Mouse (Mus musculus) heart, postnatal 4 days (tissue): ENCODE measurements at regions not wholly inside any gene's neighbourhood (a gene's known extent, or its start where the extent isn't known, plus 50 kb on each side); places are given as distances from the start of the nearest gene placed in this dataset.
A peak's percentile ranks its signal among the peaks of the same experiment; 100 is the strongest.
"Not testable (repeated sequence)": the region's sequence is repeated elsewhere in the genome, so short reads cannot be mapped to it uniquely, and the experiment has no call there.

Source experiments
- DNase-seq: peaks from one replicate; pipeline ENCODE4 v3.0.0; 2021

GRCm38 (mm10) chr12:77088452-77088851 lies 126.5 kb upstream of the Max start:
- DNase-seq = no peak

DNA sequence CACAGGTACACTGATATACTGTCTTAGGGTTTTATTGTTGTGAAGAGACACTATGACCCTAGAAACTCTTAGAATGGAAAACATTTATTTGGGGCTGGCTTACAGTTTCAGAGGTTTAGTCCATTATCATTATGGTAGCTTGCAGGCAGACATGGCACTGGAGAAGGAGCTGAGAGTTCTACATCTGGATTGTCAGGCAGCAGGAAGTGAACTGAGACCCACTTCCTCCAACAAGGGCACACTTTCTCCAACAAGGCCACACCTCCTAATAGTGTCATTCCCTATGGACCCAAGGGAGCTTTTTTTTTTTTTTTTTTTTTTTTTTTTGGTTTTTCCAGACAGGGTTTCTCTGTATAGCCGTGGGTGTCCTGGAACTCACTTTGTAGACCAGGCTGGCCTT lies 124.9 kb upstream of the Max start:
- not testable (repeated sequence) for DNase-seq

DNA sequence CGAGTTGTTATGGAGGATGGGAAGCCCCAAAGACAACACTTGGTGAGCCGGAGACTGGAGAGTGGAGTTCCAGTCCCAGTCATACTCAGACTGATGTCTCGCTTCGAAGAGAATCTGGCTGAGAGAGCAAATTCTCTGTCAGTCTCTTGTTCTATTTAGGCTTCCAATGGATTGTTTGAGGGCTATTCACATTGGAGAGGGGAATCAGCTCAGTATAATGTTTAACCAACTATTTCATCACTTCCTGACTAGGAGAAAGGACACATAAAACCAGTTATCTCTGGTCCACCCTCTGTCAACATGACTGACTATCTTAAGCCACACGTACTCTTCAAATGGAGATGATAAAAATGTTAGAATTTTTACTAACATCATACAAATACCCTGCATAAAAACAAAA lies 123.9 kb upstream of the Max start:
- DNase-seq = no peak

DNA sequence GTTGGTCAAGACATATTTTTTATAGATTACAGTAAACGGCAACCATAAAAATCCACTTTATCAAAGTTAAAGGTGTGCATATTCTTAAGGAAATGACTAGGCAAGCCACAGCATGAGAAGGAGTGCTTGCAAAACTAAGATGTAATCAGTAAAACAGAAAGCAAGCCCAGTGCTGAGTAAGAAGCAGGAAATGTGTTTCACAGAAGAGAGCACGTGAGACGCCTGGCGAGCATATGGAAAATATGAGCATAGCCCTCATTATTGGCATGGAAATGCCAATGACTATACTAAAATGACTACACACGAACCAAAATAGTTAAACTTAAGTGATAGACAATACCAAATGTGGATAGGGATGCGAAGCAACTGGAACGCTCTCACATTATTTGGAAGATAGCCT lies 123.2 kb upstream of the Max start:
- DNase-seq = no peak

DNA sequence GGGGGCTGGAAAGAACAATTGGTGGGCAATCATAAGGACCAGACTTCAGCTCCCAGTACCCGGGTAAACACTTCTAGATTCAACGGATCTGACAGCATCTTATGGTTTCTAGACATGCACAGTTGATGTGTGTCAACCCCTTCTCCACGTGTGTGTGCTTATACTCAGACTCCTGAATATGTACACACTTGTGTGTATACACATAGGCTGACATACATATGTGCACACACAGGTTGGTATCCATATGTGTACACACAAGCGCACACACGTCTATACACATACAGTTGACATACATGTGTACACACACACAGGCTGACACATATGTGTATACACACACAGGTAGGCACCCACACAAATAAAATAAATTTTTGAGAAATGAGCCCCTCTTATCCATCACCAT lies 122.7 kb upstream of the Max start:
- DNase-seq = no peak

GRCm38 (mm10) chr12:77084343-77084742 lies 122.3 kb upstream of the Max start:
- DNase-seq = no peak

- no peak for DNase-seq
Observed at GRCm38 (mm10) chr12:77083760-77084159, 121.8 kb upstream of the Max start.

- no peak for DNase-seq
Observed at GRCm38 (mm10) chr12:77081774-77082173, 119.8 kb upstream of the Max start.

DNA sequence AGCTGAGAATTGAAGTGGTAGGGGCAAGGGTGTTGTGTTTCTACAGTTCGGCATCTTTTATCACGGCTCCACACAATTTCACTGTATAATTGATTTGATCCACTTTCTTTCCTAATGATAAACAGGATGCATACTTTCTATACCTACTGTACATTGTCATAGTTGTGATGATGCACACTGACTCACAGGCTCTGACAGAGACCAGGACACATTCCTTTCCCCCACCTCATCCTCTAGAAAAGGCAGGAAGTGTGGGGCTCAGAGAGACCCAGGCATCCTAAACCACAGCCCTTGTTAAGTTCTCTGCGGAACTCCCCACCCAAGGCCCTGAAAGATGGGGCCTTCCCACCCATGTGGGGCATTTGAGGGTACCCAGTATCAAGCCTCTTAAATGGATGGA lies 117.5 kb upstream of the Max start:
- DNase-seq = no peak

DNA sequence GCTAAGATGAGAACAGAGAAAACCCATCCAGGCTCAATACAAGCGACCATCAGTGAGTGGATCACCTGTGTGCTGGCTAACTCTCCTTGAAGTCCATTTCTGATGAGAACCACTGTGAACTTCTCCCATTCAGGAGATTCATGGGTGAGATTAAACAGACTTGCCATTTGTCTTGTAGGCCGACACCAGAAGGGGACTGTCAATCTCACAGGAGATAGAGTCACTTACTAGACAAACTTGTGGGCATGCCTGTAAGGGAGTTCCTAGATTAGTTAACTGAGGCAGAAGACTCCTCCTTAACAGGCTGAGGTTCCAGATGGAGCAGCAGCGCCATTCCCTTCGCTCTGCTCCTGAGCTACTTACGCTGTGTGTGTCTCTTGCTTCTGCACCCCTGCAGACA lies 114.7 kb upstream of the Max start:
- DNase-seq = no peak

GRCm38 (mm10) chr12:77074602-77075001 lies 112.6 kb upstream of the Max start:
- DNase-seq = no peak

DNA sequence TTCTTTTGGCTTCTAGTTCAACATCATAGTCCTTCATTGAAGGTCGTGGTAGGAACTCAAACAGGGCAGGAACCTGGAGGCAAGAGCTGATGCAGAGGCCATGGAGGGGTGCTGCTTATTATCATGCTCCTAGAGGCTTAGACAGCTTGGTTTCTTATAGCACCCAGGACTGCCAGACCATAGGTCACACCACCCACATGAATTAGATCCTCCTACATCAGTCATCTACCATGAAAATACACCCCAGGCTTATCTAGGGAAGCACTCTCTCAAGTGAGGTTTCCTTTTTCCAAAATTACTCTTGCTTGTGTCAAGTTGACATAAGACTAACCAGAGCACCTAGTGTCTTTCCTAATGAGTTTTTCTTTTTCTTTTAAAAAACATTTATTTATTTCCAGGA lies 109.7 kb upstream of the Max start:
- DNase-seq = no peak

DNA sequence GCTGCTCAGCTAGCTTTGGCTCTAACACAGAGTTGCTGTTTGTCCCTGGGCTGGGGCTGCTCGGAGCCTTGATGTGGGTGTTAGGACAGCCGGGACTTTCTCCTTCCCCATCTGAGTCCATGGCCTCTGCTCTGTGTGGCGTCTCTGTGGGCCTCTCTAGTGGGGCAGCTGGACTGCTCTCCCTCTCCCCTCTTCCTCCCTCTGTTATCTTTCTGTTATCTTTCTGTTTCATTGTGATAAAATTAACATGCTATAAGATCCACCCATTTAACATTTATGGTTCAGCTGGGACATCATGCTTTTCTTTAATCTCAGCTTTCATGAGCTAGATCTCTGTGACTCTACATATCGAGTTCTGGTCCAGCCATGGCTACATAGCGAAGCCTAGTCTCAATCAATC lies 105.9 kb upstream of the Max start:
- no peak for DNase-seq

GRCm38 (mm10) chr12:77067115-77067514 lies 105.1 kb upstream of the Max start:
- no peak for DNase-seq

DNA sequence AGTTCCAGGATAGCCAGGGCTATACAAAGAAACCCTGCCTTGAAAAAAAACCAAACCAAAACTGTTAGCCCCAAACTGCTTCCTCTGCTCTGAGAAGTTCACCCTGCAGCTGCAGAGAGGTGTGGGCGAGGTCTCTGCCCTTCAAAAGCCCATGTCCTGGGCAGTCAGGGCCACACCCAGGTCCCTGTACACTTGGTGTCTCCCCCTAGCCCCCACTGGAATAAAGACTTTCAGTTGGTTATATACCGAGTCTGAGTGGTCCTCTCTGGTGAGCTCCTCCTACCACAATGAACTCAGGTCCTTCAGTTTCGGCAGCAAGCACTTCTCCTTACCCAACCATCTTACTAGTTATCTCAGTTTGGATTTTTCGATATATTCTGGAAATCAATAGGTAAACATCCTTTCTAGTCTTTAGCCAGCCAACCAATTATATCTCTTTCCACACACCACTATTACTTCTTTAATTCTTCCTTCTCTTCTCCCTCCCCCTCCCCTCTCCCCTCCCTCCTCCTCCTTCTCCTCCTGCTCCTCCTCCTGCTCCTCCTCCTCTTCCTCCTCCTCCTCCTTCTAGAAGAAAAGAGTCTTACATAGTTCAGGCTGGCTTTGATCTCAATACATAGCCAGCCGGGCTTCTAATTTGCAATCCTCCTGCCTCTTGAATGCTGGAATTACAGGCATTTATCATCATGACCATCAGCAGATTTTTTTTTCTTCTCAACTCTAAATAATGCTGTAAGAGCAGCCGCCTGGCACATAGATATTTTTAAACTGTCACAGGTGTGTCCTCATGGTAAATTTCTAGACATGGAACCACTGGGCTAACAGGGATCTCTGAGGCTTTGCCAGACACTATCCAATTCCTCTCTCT lies 103.9 kb upstream of the Max start:
- no peak for DNase-seq

GRCm38 (mm10) chr12:77064048-77064447 lies 102.0 kb upstream of the Max start:
- DNase-seq = no peak

DNA sequence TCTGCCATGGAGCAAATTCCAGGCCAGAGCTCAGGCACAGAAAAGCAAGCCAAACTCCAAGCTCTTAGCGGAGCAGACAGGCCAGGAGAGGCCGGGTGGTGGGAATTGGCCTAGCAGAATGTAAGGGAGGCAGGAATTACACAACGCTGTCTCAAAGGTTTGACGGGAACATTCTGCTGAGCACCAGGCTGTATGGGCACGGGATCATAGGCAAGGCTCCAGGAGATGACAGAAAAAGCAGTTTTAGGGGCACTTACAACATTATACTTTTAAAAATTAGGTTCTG lies 99.5 kb upstream of the Max start:
- no peak for DNase-seq

DNA sequence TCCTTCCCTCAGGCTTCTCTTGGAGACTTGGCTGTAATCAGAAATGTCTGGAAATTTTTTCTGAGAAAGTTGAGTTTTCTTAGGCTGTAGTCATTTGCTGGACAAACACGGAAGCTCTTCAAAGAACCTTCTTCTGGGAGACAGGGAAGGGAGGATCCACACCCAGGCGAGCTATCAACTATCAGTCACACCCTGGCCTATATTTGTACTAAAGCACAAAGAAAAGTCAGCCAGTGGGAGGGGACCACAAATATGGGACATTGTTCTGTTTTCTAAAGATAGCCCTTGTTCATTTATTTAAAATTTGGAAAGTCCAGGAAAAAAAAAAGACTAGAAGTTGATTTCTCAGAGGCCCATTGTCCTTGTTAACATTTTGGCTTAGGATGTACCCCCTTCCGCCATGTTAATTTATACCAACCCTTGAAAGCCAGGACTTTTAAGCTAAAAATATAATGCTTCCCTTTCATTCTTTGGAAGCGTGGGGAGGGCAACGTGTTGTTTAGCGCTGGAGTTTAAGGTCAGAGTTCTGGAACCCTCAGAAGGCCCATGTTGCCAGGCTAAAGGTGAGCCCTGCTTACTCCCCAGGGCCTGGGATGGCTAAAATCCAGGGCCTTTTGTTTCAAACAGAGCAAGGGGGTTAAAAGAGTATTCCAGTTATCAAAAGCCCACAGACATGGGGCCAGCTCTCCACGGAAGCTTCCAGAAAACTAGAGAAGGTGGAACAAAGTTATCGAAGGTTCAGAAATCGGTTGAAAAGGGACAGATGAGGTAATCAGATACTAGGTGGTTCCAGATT lies 99.0 kb upstream of the Max start:
- DNase-seq = no peak

- DNase-seq = peak; percentile 50
Observed at GRCm38 (mm10) chr12:77060060-77060695, 98.2 kb upstream of the Max start.

DNA sequence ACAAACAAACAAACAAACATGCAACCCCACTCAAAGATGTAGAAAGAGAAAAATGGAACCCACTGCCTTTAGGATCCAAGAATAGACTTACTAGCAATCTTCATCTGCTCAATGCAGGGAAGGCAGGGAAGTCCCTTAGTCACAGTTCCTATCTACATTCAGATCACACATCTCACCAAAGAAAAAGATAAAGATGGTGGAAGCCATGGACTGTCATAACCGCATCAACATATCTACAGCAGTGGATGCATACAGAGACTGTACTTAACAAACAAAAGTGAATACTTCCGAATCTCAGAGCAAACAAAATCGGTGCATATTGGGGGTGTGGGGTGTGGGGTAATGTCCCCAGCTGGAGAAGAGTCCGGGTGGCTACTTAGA lies 97.7 kb upstream of the Max start:
- no peak for DNase-seq

DNA sequence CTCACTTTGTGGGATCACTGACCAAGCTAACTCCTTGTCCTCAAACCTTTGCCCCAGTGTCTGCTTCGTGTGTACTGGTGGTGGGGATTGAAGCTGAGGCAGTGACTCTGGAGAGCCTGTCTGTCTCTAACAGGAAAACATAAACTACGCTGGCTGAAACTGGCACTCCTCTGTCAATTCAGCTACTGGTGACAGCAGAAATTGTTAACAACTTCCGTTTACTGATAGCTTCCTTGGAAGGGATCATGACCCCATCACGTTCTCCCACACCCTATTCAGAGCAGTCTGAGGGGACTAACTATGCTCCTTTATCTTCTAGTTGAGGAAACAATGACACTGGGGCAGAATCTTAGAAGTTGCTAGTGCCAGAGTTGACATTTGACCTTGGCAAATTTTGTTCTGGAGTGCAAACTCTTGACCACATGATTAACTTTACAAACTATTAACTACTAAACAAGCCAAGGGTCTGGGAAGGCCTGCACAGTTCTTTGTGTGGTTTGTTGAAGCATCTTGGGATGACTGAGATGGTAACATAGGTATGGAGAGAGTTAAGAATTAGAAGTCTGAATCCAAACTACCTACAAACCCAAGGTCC lies 96.7 kb upstream of the Max start:
- DNase-seq = no peak

GRCm38 (mm10) chr12:77056748-77057370 lies 94.9 kb upstream of the Max start:
- no peak for DNase-seq

- no peak for DNase-seq
Observed at GRCm38 (mm10) chr12:77054700-77055099, 92.7 kb upstream of the Max start.
